Mouse (Mus musculus) heart, postnatal 10 days (tissue): ENCODE results near the gene Matk. TPM values are rescaled to one million over a fixed set of nuclear protein-coding genes. Genes with fewer than 3 reads are reported as not detected.

ENCODE experiments used
- DNase-seq, 2 experiments: peaks; one replicate each; pipeline ENCODE4 v3.0.0; 2021
- intact Hi-C: fragments of 180-260 bp; cut with DNase I; formaldehyde crosslinking; loops from one replicate; pipeline ENCODE4 v1.15.1; 2025
- microRNA-seq, 2 experiments: library from miRNA; unstranded; fragments of <30 nt; microRNA quantifications; one replicate each; pipeline ENCODE4 v1.2.0; 2022
- total RNA-seq, 2 experiments: library from RNA; stranded (reverse); gene quantifications; 2 replicates each; pipeline ENCODE4 v1.2.3; 2021

Matk gene
- total RNA-seq, 2 experiments from 2014 or later, result 0.27 to 0.38 TPM

- no peak for DNase-seq
- intact Hi-C loops, result no loop called here
These were observed 48.6 kb downstream of the Matk start for GRCm38 (mm10) chr10:81301321-81301720.

- intact Hi-C loops, result no loop called here
- DNase-seq, result no peak
These were observed 49.6 kb downstream of the Matk start for GRCm38 (mm10) chr10:81302288-81302687.

- DNase-seq, result peak; percentile 67
- intact Hi-C loops, result no loop called here
These were observed 50.1 kb downstream of the Matk start for GRCm38 (mm10) chr10:81302781-81303218.

GRCm38 (mm10) chr10:81303258-81303657 is 50.5 kb downstream of the Matk start:
- DNase-seq, result no peak
- intact Hi-C loops, result no loop called here

GRCm38 (mm10) chr10:81303761-81304160 is 51.0 kb downstream of the Matk start:
- intact Hi-C loops, result no loop called here

GRCm38 (mm10) chr10:81304597-81305238 is 52.0 kb downstream of the Matk start:
- intact Hi-C loops, result loop anchor here (1.0 kb wide), 1 partner anchor 15 kb away; no protein-coding TSS in a partner anchor
- DNase-seq, result peak; percentile 57 to 80

More at GRCm38 (mm10) chr10:81303761-81304160, 51.0 kb downstream of the Matk start:
- no peak for DNase-seq

- no peak for DNase-seq
- intact Hi-C loops, result loop anchor here (1.0 kb wide), 1 partner anchor 16 kb away; no protein-coding TSS in a partner anchor
These were observed 52.9 kb downstream of the Matk start for GRCm38 (mm10) chr10:81305663-81306062.

GRCm38 (mm10) chr10:81306173-81306668 is 53.5 kb downstream of the Matk start:
- intact Hi-C loops, result no loop called here
- no peak for DNase-seq

GRCm38 (mm10) chr10:81306837-81307682 is 54.3 kb downstream of the Matk start:
- no peak for DNase-seq
- intact Hi-C loops, result no loop called here

- DNase-seq, result no peak
- intact Hi-C loops, result no loop called here
These were observed 56.8 kb downstream of the Matk start for GRCm38 (mm10) chr10:81309571-81309970.

Small RNA genes lying within 50 kb of the gene (microRNA-seq; reads per million reads assigned to microRNA genes)
- 12.3 to 24.7 reads per million in 2 experiments for gene Mir3057

Other genes with a start within 250 kb of the Matk start
- 1 to 10 TPM in 1 of 2 experiments, under 1 TPM in 1; 0.67 to 1.1 TPM for gene Gng7, start 238.0 kb upstream of the Matk start, total RNA-seq
- gene Diras1, start 227.3 kb upstream of the Matk start, total RNA-seq, result not detected
- gene Slc39a3, start 215.5 kb upstream of the Matk start, total RNA-seq, result 10 to 100 TPM; 11.5 to 13.0 TPM
- 100 to 1,000 TPM; 103 to 106 TPM for gene Sgta, start 192.8 kb upstream of the Matk start, total RNA-seq
- gene Thop1, start 182.9 kb upstream of the Matk start, total RNA-seq, result 10 to 100 TPM; 11.5 to 14.9 TPM
- 1 to 10 TPM; 1.2 to 2.4 TPM for gene Creb3l3, start 154.1 kb upstream of the Matk start, total RNA-seq
- 100 to 1,000 TPM; 129 to 131 TPM for gene Map2k2, start 147.0 kb upstream of the Matk start, total RNA-seq
- gene Zbtb7a, start 117.7 kb upstream of the Matk start, total RNA-seq, result 10 to 100 TPM; 43.7 to 48.0 TPM
- 10 to 100 TPM; 14.7 to 17.8 TPM for gene Pias4, start 85.0 kb upstream of the Matk start, total RNA-seq
- gene Eef2, start 76.3 kb upstream of the Matk start, total RNA-seq, result 1,000 to 10,000 TPM; 1,333 to 1,385 TPM
- 10 to 100 TPM; 33.3 to 39.1 TPM for gene Dapk3, start 69.9 kb upstream of the Matk start, total RNA-seq
- gene 4930442H23Rik, start 69.1 kb upstream of the Matk start, total RNA-seq, result not detected
- gene Nmrk2, start 50.9 kb upstream of the Matk start, total RNA-seq, result 10 to 100 TPM; 11.6 to 16.5 TPM
- under 1 TPM; 0.24 to 0.30 TPM for gene Atcay, start 22.1 kb upstream of the Matk start, total RNA-seq
- gene Zfr2, start 19.8 kb upstream of the Matk start, total RNA-seq, result 1 to 10 TPM; 3.8 TPM
- gene Mrpl54, start 14.0 kb downstream of the Matk start, total RNA-seq, result 100 to 1,000 TPM in 1 of 2 experiments, 10 to 100 TPM in 1; 93.4 to 108 TPM
- 10 to 100 TPM; 66.5 to 68.3 TPM for gene Apba3, start 14.0 kb downstream of the Matk start, total RNA-seq
- gene Tjp3, start 38.6 kb downstream of the Matk start, total RNA-seq, result under 1 TPM; 0.14 to 0.37 TPM
- 10 to 100 TPM; 43.2 to 46.4 TPM for gene Pip5k1c, start 40.0 kb downstream of the Matk start, total RNA-seq
- gene Cactin, start 68.2 kb downstream of the Matk start, total RNA-seq, result 10 to 100 TPM; 21.0 to 23.6 TPM
- 1 to 10 TPM; 7.7 to 8.5 TPM for gene Tbxa2r, start 75.8 kb downstream of the Matk start, total RNA-seq
- gene Gipc3, start 90.3 kb downstream of the Matk start, total RNA-seq, result 1 to 10 TPM; 4.8 to 6.1 TPM
- 100 to 1,000 TPM in 1 of 2 experiments, 10 to 100 TPM in 1; 88.1 to 105 TPM for gene Hmg20b, start 97.5 kb downstream of the Matk start, total RNA-seq
- 10 to 100 TPM; 11.6 to 14.4 TPM for gene Mfsd12, start 104.6 kb downstream of the Matk start, total RNA-seq
- gene 4930404N11Rik, start 112.9 kb downstream of the Matk start, total RNA-seq, result 1 to 10 TPM in 1 of 2 experiments, under 1 TPM in 1; 0.42 to 1.1 TPM
- 10 to 100 TPM; 39.7 to 41.2 TPM for gene Fzr1, start 125.6 kb downstream of the Matk start, total RNA-seq
- 10 to 100 TPM; 53.2 to 57.5 TPM for gene Dohh, start 131.5 kb downstream of the Matk start, total RNA-seq
- under 1 TPM; 0.74 to 0.87 TPM for gene Gm48551, start 131.5 kb downstream of the Matk start, total RNA-seq
- under 1 TPM; 0.77 to 0.98 TPM for gene Gm48552, start 136.1 kb downstream of the Matk start, total RNA-seq
- gene Smim24, start 140.1 kb downstream of the Matk start, total RNA-seq, result 1 to 10 TPM; 1.3 to 2.2 TPM
- gene Nfic, start 202.7 kb downstream of the Matk start, total RNA-seq, result 100 to 1,000 TPM; 139 to 163 TPM
- under 1 TPM; 0.32 to 0.48 TPM for gene Celf5, start 229.8 kb downstream of the Matk start, total RNA-seq
- gene Ncln, start 243.5 kb downstream of the Matk start, total RNA-seq, result 10 to 100 TPM; 64.0 to 65.0 TPM
- under 1 TPM; 0.86 to 0.87 TPM for gene S1pr4, start 247.2 kb downstream of the Matk start, total RNA-seq